Mouse (Mus musculus): ENCODE measurements around the gene Gm10377.
"Not testable (repeated sequence)": the region's sequence is repeated elsewhere in the genome, so short reads cannot be mapped to it uniquely, and the experiment has no call there.

Gene Gm10377

DNA sequence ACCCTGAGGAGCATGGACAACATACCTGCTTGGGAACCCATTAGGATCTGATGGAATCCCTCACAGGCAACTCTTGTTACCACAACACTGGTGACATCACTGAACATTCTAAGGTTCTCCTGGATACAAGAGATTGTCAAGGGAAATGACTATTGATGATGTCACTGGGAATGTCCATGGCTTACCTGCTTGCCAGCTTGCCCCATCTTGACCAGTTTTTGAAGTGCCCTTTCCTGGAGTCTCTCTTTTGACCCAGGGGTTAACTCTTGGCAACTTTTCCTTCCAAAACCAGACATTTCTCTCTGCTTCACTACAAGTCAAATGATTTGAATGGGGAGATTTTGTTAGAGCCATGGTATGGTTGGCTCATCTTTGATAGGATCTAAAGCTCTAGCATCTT is at the start of gene Gm10377:
Gene Gm10377 (minus strand): TSS at position 101 of the 400 bp plus-strand sequence.
- in situ Hi-C loops (cut with MboI; ENCODE audit: low pct_unique_long_range_greater_than_20kb in 1 of 2, low sequenced_read_pairs in 2 of 2, unreplicated experiment in 1 of 2), result not testable (repeated sequence)

DNA sequence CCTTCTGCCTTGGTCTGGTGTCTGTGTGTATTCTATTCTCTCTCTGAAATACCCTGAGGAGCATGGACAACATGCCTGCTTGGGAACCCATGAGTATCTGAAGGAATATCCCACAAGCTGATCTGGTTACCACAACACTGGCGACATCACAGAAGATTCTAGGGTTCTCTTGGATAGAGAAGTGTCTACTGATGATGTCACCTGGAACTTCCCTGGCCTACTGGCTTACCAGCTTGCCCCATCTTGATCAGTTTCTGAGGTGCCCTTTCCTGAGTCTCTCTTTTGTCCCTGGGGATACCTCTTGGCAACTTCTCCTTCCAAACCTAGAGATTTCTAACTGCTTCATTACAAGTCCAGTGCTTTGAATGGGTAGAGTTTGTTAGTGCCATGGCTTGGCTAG is 29.1 kb downstream of the Gm10377 start, which contains the start of gene Gm3015:
Gene Gm3015 (minus strand): TSS at position 101 of the 400 bp plus-strand sequence.
- in situ Hi-C loops (cut with MboI; ENCODE audit: low pct_unique_long_range_greater_than_20kb in 1 of 2, low sequenced_read_pairs in 2 of 2, unreplicated experiment in 1 of 2), result not testable (repeated sequence)
